Mouse (Mus musculus) cortical plate, adult 2 months (tissue): ENCODE measurements around the gene Bdkrb2.

ENCODE experiments used
- CTCF ChIP-seq: fragments of 200-500 bp; IDR thresholded peaks from 2 replicates; pipeline ENCODE4 v1.5.1; 2011; ENCODE audit warnings: mild to moderate bottlenecking, control low read depth, low read length; ENCODE audit not compliant: insufficient read depth; ENCODE audit errors: extremely low read depth
- POLR2A ChIP-seq: fragments of 200-500 bp; IDR thresholded peaks from 2 replicates; pipeline ENCODE4 v1.6.1; 2011; ENCODE audit warnings: mild to moderate bottlenecking, low read length, control low read depth; ENCODE audit not compliant: insufficient read depth; ENCODE audit errors: extremely low read depth

DNA sequence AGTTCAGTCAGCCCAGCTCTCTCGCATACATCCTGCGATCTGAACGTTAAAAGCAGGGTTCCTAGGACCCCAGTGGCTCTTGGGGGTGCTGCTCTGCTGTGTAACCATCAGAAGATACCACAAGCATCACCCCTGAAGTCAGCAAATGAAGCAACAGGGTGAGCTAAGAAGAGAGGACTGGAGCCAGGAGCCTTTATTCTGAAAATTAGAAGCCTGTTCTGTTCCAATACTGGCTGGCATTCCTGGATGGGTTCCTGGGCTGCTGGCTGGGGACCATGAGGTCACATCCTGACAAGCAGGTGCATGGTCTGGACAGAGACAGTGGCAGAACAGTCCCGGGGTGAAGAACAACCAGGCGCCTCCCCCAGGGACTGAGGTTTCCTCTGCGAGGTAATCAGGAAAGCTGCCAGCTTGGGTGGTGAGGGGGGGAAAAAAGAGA, 11.5 kb upstream of the Bdkrb2 start:
- TF ChIP-seq CTCF = no peak
- TF ChIP-seq POLR2A = no peak
